Mouse (Mus musculus): ENCODE results near the gene Mak. TPM values are rescaled to one million over a fixed set of nuclear protein-coding genes. Genes with fewer than 3 reads are reported as not detected.

Gene Mak
- polyA plus RNA-seq, 1 experiment from 2014 or later, result 0.30 TPM

DNA sequence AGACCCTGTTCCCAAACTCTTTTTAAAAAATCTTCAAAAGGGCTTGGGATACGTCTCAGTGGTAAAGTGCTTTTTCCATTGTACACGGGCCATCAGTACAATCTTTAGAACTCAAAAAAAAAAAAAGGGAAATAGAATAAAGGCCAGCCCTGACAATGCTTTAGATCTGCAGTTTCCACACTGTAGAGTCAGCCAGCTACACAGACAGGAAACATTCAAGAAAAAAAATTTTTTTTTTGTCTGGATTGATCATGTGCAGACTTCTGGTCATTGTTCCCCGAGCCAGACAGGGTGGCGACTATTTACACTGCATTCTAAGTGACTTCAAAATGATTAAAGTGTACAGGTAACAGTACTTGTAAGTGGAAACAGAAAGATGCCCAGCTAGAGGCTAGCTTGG is 100.9 kb downstream of the Mak start:
- Histone ChIP-seq H3K9me3 (replicated peaks; ENCODE audit: control insufficient read depth, low read length) (no peaks in the 10 kb centered on the region), H3K27me3 (ENCODE audit: control insufficient read depth, insufficient read depth, low read length) (no peaks in the 10 kb centered on the region), H3K27ac (ENCODE audit: low read depth, low read length) (peak overlapping the region; percentile 47), H3K36me3 (ENCODE audit: control insufficient read depth, insufficient read depth, low read length) (no peaks in the 10 kb centered on the region), H3K4me1 (ENCODE audit: control insufficient read depth, insufficient read depth, low read length) (no peaks in the 10 kb centered on the region), H3K9ac (ENCODE audit: low read depth, low read length) (no peak overlapping the region), H3K4me3 (ENCODE audit: low read depth, low read length) (no peak overlapping the region), H3K4me2 (no peak overlapping the region)
- 69% methylated on average over 4 of the region's 4 CpGs for WGBS (ENCODE audit: insufficient replicate concordance)
- no peak; the same call in 1 of the 2 replicates for ATAC-seq (replicated peaks; ENCODE audit: insufficient number of reproducible peaks, low FRiP score, low TSS enrichment)

DNA sequence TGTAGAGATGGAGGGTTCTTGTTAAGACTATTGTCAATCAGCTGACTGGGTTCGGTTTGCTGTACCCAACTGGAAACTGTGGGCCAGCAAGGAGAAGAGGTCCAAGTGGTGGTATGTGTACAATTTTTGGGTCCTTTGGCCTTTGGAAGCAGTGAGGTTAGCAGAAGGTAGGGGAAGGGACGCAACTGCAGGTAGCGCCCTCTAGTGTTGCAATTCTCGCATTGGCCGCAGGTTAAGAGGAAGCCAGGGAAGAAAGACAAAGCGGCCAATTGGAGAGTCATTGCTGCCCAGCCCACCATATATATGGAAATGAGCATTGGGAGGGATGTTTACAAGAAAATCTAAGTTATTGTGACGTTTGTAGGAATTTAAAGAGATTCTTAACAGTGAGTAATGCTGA is 101.9 kb downstream of the Mak start:
- Histone ChIP-seq H3K4me1 (ENCODE audit: control insufficient read depth, insufficient read depth, low read length) (no peaks in the 10 kb centered on the region), H3K4me3 (ENCODE audit: low read depth, low read length) (no peak overlapping the region), H3K9me3 (replicated peaks; ENCODE audit: control insufficient read depth, low read length) (no peaks in the 10 kb centered on the region), H3K4me2 (no peak overlapping the region), H3K27ac (ENCODE audit: low read depth, low read length) (no peak overlapping the region), H3K9ac (ENCODE audit: low read depth, low read length) (no peak overlapping the region), H3K27me3 (ENCODE audit: control insufficient read depth, insufficient read depth, low read length) (no peaks in the 10 kb centered on the region), H3K36me3 (ENCODE audit: control insufficient read depth, insufficient read depth, low read length) (no peaks in the 10 kb centered on the region)
- ATAC-seq (replicated peaks; ENCODE audit: insufficient number of reproducible peaks, low FRiP score, low TSS enrichment), result no peak
- 19% methylated on average over 7 of the region's 7 CpGs for WGBS (ENCODE audit: insufficient replicate concordance)

Other genes starting within 250 kb of the Mak start
- gene Gcnt2, start 220.0 kb downstream of the Mak start, polyA plus RNA-seq (2014; fragmentation: Nextera tagmentation; extraction: Ambion mirVana), result 4.1 and 4.7 TPM in 2 replicates
- 62.8 and 70.1 TPM in 2 replicates for gene Pak1ip1, start 78.7 kb downstream of the Mak start, polyA plus RNA-seq (2014; fragmentation: Nextera tagmentation; extraction: Ambion mirVana)
- gene Tmem14c, start 63.4 kb downstream of the Mak start, polyA plus RNA-seq (2014; fragmentation: Nextera tagmentation; extraction: Ambion mirVana), result 302 and 305 TPM in 2 replicates
- gene Gcm2, start 31.3 kb upstream of the Mak start, polyA plus RNA-seq (2014; fragmentation: Nextera tagmentation; extraction: Ambion mirVana), result not detected in 2 replicates
- not detected in 2 replicates for gene Sycp2l, start 34.6 kb upstream of the Mak start, polyA plus RNA-seq (2014; fragmentation: Nextera tagmentation; extraction: Ambion mirVana)
- gene Elovl2, start 140.7 kb upstream of the Mak start, polyA plus RNA-seq (2014; fragmentation: Nextera tagmentation; extraction: Ambion mirVana), result 1.9 and 3.7 TPM in 2 replicates
- 8.7 and 12.9 TPM in 2 replicates for gene Smim13, start 170.1 kb upstream of the Mak start, polyA plus RNA-seq (2014; fragmentation: Nextera tagmentation; extraction: Ambion mirVana)
- gene Gm17364, start 194.3 kb upstream of the Mak start, polyA plus RNA-seq (2014; fragmentation: Nextera tagmentation; extraction: Ambion mirVana), result not detected in 2 replicates

Measured in heart, embryonic 11.5 days (tissue).